ENCODE assay signal across 15 mouse cellular contexts in genomic region chr6:84156481-84157025, GRCm38 (mm10).
A peak's percentile ranks its signal among the peaks of the same experiment; 100 is the strongest.
DNase-seq lines count a peak whose midpoint lies in the region; ATAC-seq lines count a peak whose summit lies in the region.
"Had no signal": no experiment of that assay in that cellular context is flagged by ENCODE, and none has a peak within 500 bp of the region (broad histone marks: within the 10 kb centered on the region; RNA-seq: fewer than 3 reads in every experiment).

No protein-coding gene starts in this region.

- WGBS in heart, embryonic 12.5 days = 62% methylated on average over 4 of the region's 4 CpGs
- WGBS in limb, embryonic 10.5 days = 77% methylated on average over 4 of the region's 4 CpGs
- WGBS in midbrain, embryonic 15.5 days = 80% methylated on average over 4 of the region's 4 CpGs

- intact Hi-C loops in heart, postnatal 14 days (cut with DNase I) = no loop called here

- no peak overlapping the region for H3K9ac ChIP-seq in heart, embryonic 12.5 days
- no peak overlapping the region for H3K9ac ChIP-seq in midbrain, embryonic 15.5 days
- H3K9ac ChIP-seq: liver, embryonic 12.5 days; lung, embryonic 15.5 days had no signal

- peak overlapping the region; percentile 50 for H3K27ac ChIP-seq in heart, embryonic 12.5 days (ENCODE audit: poor library complexity, severe bottlenecking)
- H3K27ac ChIP-seq in limb, embryonic 10.5 days = peak overlapping the region; percentile 75
- no peak overlapping the region for H3K27ac ChIP-seq in midbrain, embryonic 15.5 days
- H3K27ac ChIP-seq: liver, embryonic 12.5 days; lung, embryonic 15.5 days had no signal

- DNase-seq in heart, postnatal 14 days = no peak
- peak; percentile 82 for DNase-seq in NIH3T3 (ENCODE audit: low read depth)
- peak; percentile 76 for DNase-seq in adrenal gland, adult 8-10 months
- no peak for DNase-seq in limb, embryonic 10.5 days (ENCODE audit: low spot score)
- no peak for DNase-seq in kidney, adult 18-20 months
- DNase-seq: kidney, adult 2 months; kidney, postnatal 4 days; midbrain, embryonic 14.5 days; right cerebral cortex, postnatal 14 days had no signal

- peaks cover 16% of the 10 kb centered on the region for H3K36me3 ChIP-seq in heart, embryonic 12.5 days
- no peaks in the 10 kb centered on the region for H3K36me3 ChIP-seq in limb, embryonic 10.5 days
- H3K36me3 ChIP-seq in midbrain, embryonic 15.5 days (replicated peaks) = no peaks in the 10 kb centered on the region
- H3K36me3 ChIP-seq: liver, embryonic 12.5 days; lung, embryonic 15.5 days had no signal

- H3K4me1 ChIP-seq in heart, embryonic 12.5 days (replicated peaks) = peaks cover 24% of the 10 kb centered on the region
- peaks cover 27% of the 10 kb centered on the region for H3K4me1 ChIP-seq in limb, embryonic 10.5 days
- no peaks in the 10 kb centered on the region for H3K4me1 ChIP-seq in midbrain, embryonic 15.5 days
- H3K4me1 ChIP-seq: liver, embryonic 12.5 days; lung, embryonic 15.5 days had no signal

- no peak for ATAC-seq in heart, embryonic 12.5 days (ENCODE audit: insufficient number of reproducible peaks, low FRiP score)
- no peak for ATAC-seq in midbrain, embryonic 15.5 days (replicated peaks)
- ATAC-seq: activated CD4-positive, CD25-positive, alpha-beta regulatory T cell, adult 4 months; hindbrain, embryonic 16.5 days; liver, embryonic 12.5 days had no signal

- H3K4me3 ChIP-seq in heart, embryonic 12.5 days = no peak overlapping the region
- no peak overlapping the region for H3K4me3 ChIP-seq in limb, embryonic 10.5 days
- H3K4me3 ChIP-seq in midbrain, embryonic 15.5 days = no peak overlapping the region
- H3K4me3 ChIP-seq: liver, embryonic 12.5 days; lung, embryonic 15.5 days had no signal

- no peaks in the 10 kb centered on the region for H3K9me3 ChIP-seq in heart, embryonic 12.5 days (replicated peaks)
- no peaks in the 10 kb centered on the region for H3K9me3 ChIP-seq in limb, embryonic 10.5 days (replicated peaks)
- H3K9me3 ChIP-seq in midbrain, embryonic 15.5 days = no peaks in the 10 kb centered on the region
- H3K9me3 ChIP-seq: liver, embryonic 12.5 days; lung, embryonic 15.5 days had no signal

- H3K4me2 ChIP-seq in heart, embryonic 12.5 days = no peak overlapping the region
- no peak overlapping the region for H3K4me2 ChIP-seq in midbrain, embryonic 15.5 days
- H3K4me2 ChIP-seq: liver, embryonic 12.5 days; lung, embryonic 15.5 days had no signal

- H3K27me3 ChIP-seq in heart, embryonic 12.5 days (replicated peaks) = no peaks in the 10 kb centered on the region
- H3K27me3 ChIP-seq in limb, embryonic 10.5 days (ENCODE audit: low read depth, poor library complexity, severe bottlenecking) = no peaks in the 10 kb centered on the region
- no peaks in the 10 kb centered on the region for H3K27me3 ChIP-seq in midbrain, embryonic 15.5 days (replicated peaks)
- H3K27me3 ChIP-seq: liver, embryonic 12.5 days; lung, embryonic 15.5 days had no signal

Comparison
In these comparisons a context has a peak if more than half of its experiments do, and no peak if none do; other contexts are left out.
1. DNase-seq: peak in NIH3T3 (single experiment) and adrenal gland, adult 8-10 months (single experiment); none in heart, postnatal 14 days (0 of 2), limb, embryonic 10.5 days (single experiment) and kidney, adult 18-20 months (single experiment).